Mouse (Mus musculus) C2C12 (cell line): ENCODE data around the gene Gm3285. TPM values are rescaled to one million over a fixed set of nuclear protein-coding genes. Genes with fewer than 3 reads are reported as not detected.

Source experiments
- H3K27me3 ChIP-seq: one replicate; pipeline ENCODE4 v1.6.1; 2011; ENCODE audit not compliant: control insufficient read depth, insufficient read depth, insufficient read length
- H3K36me3 ChIP-seq: one replicate; pipeline ENCODE4 v1.6.1; 2011; ENCODE audit not compliant: control insufficient read depth, insufficient read depth
- H3K4me3 ChIP-seq: one replicate; pipeline ENCODE4 v1.5.1; 2011; ENCODE audit warnings: mild to moderate bottlenecking, control low read depth; ENCODE audit not compliant: poor library complexity, insufficient read depth, severe bottlenecking
- H3K79me2 ChIP-seq: one replicate; pipeline ENCODE4 v1.6.1; 2011; ENCODE audit not compliant: control insufficient read depth, insufficient read depth
- H3K79me3 ChIP-seq: one replicate; pipeline ENCODE4 v1.6.1; 2011; ENCODE audit warnings: low read depth, control low read depth
- H3ac ChIP-seq: one replicate; pipeline ENCODE3; 2011; ENCODE audit warnings: low read depth; ENCODE audit not compliant: control insufficient read depth, insufficient read length
- CEBPB ChIP-seq: IDR thresholded peaks from one replicate; pipeline ENCODE4 v1.6.1; 2011; ENCODE audit warnings: low read depth, mild to moderate bottlenecking, control low read depth, moderate library complexity
- CTCF ChIP-seq: IDR thresholded peaks from one replicate; pipeline ENCODE4 v1.5.1; 2011; ENCODE audit not compliant: control insufficient read depth, insufficient read depth, insufficient read length
- FOSL1 ChIP-seq: IDR thresholded peaks from one replicate; pipeline ENCODE4 v1.8.0; 2011; ENCODE audit warnings: mild to moderate bottlenecking, low read length; ENCODE audit not compliant: poor library complexity, insufficient read depth, severe bottlenecking
- MAX ChIP-seq: IDR thresholded peaks from one replicate; pipeline ENCODE4 v1.6.1; 2011; ENCODE audit warnings: mild to moderate bottlenecking, control low read depth
- MYOD1 ChIP-seq: IDR thresholded peaks from one replicate; pipeline ENCODE4 v1.6.1; 2011; ENCODE audit warnings: low read depth; ENCODE audit not compliant: control insufficient read depth, insufficient read length
- MYOG ChIP-seq: IDR thresholded peaks from one replicate; pipeline ENCODE4 v1.6.1; 2011; ENCODE audit not compliant: control insufficient read depth, insufficient read length; ENCODE audit errors: extremely low read depth
- USF1 ChIP-seq: IDR thresholded peaks from one replicate; pipeline ENCODE4 v1.6.1; 2011; ENCODE audit warnings: low read depth, mild to moderate bottlenecking, control low read depth, moderate library complexity
- polyA plus RNA-seq: library from polyadenylated mRNA; unstranded; fragments of >200 nt; fragmentation: generic; extraction: Trizol; gene quantifications from one replicate; pipeline ENCODE4 v1.2.1, GENCODE M21; 2012; ENCODE audit warnings: missing spikeins

Gene Gm3285
- polyA plus RNA-seq, 1 experiment: not detected

GRCm38 (mm10) chr10:77864067-77864761 is 2.4 kb downstream of the Gm3285 start:
- Histone ChIP-seq H3ac (no peak overlapping the region), H3K79me3 (no peaks in the 10 kb centered on the region), H3K79me2 (no peaks in the 10 kb centered on the region), H3K36me3 (no peaks in the 10 kb centered on the region), H3K4me3 (no peak overlapping the region), H3K27me3 (peaks cover 10% of the 10 kb centered on the region)
- no peak for TF ChIP-seq MYOG
- TF ChIP-seq USF1: no peak
- no peak for TF ChIP-seq MAX

GRCm38 (mm10) chr10:77864762-77865143 is 3.0 kb downstream of the Gm3285 start:
- H3K36me3 ChIP-seq: no peaks in the 10 kb centered on the region
- H3K79me3 ChIP-seq: no peaks in the 10 kb centered on the region
- no peak overlapping the region for H3K4me3 ChIP-seq
- peaks cover 5% of the 10 kb centered on the region for H3K27me3 ChIP-seq
- H3ac ChIP-seq: no peak overlapping the region
- no peak for TF ChIP-seq USF1
- no peak for TF ChIP-seq MYOD1
- no peak for TF ChIP-seq FOSL1
- no peak for TF ChIP-seq CEBPB
- no peak for TF ChIP-seq MYOG
- TF ChIP-seq CTCF: no peak
- no peak for TF ChIP-seq MAX
- H3K79me2 ChIP-seq: no peaks in the 10 kb centered on the region

GRCm38 (mm10) chr10:77867546-77867945 is 5.8 kb downstream of the Gm3285 start:
- Histone ChIP-seq H3K4me3 (no peak overlapping the region), H3K79me2 (no peaks in the 10 kb centered on the region), H3ac (no peak overlapping the region), H3K36me3 (no peaks in the 10 kb centered on the region), H3K79me3 (no peaks in the 10 kb centered on the region), H3K27me3 (no peaks in the 10 kb centered on the region)
- TF ChIP-seq MYOD1: no peak
- no peak for TF ChIP-seq USF1
- TF ChIP-seq CTCF: no peak
- TF ChIP-seq CEBPB: no peak
- no peak for TF ChIP-seq FOSL1
- no peak for TF ChIP-seq MAX
- TF ChIP-seq MYOG: no peak

GRCm38 (mm10) chr10:77869651-77870050 is 7.9 kb downstream of the Gm3285 start:
- Histone ChIP-seq H3K79me2 (no peaks in the 10 kb centered on the region), H3K36me3 (no peaks in the 10 kb centered on the region), H3K4me3 (no peak overlapping the region), H3K79me3 (no peaks in the 10 kb centered on the region), H3ac (no peak overlapping the region), H3K27me3 (no peaks in the 10 kb centered on the region)
- TF ChIP-seq MYOG (no peak), FOSL1 (no peak), MYOD1 (no peak)

- Histone ChIP-seq H3K27me3 (no peaks in the 10 kb centered on the region), H3K4me3 (no peak overlapping the region), H3ac (no peak overlapping the region), H3K36me3 (no peaks in the 10 kb centered on the region), H3K79me3 (no peaks in the 10 kb centered on the region), H3K79me2 (no peaks in the 10 kb centered on the region)
- TF ChIP-seq FOSL1: no peak
- no peak for TF ChIP-seq USF1
- no peak for TF ChIP-seq MYOG
- no peak for TF ChIP-seq MAX
These were observed 17.2 kb downstream of the Gm3285 start for GRCm38 (mm10) chr10:77878985-77879384.

GRCm38 (mm10) chr10:77880305-77880704 is 18.5 kb downstream of the Gm3285 start:
- Histone ChIP-seq H3K79me2 (no peaks in the 10 kb centered on the region), H3ac (no peak overlapping the region), H3K27me3 (no peaks in the 10 kb centered on the region), H3K4me3 (no peak overlapping the region), H3K79me3 (no peaks in the 10 kb centered on the region), H3K36me3 (no peaks in the 10 kb centered on the region)
- TF ChIP-seq CEBPB (no peak), FOSL1 (no peak), MAX (no peak), MYOD1 (no peak), MYOG (no peak)

GRCm38 (mm10) chr10:77882553-77882952 is 20.8 kb downstream of the Gm3285 start:
- H3K4me3 ChIP-seq: no peak overlapping the region
- no peak overlapping the region for H3ac ChIP-seq
- H3K79me3 ChIP-seq: no peaks in the 10 kb centered on the region
- H3K27me3 ChIP-seq: no peaks in the 10 kb centered on the region
- H3K79me2 ChIP-seq: no peaks in the 10 kb centered on the region
- no peaks in the 10 kb centered on the region for H3K36me3 ChIP-seq
- no peak for TF ChIP-seq CTCF
- TF ChIP-seq MAX: no peak
- no peak for TF ChIP-seq USF1
- no peak for TF ChIP-seq FOSL1
- no peak for TF ChIP-seq CEBPB
- TF ChIP-seq MYOD1: no peak
- no peak for TF ChIP-seq MYOG
